Mouse (Mus musculus) neural tube, embryonic 14.5 days (tissue): Measurements from ENCODE around the gene Rpl41. TPM values are rescaled to one million over a fixed set of nuclear protein-coding genes. Genes with fewer than 3 reads are reported as not detected.
A peak's percentile ranks its signal among the peaks of the same experiment; 100 is the strongest.

Experiments
- ATAC-seq: fragments of 200-750 bp; cut with Nextera tagmentation; 2 replicates; pipeline ENCODE4 v1.8.0; 2017; ENCODE audit warnings: low read depth, mild to moderate bottlenecking, moderate TSS enrichment, moderate library complexity
- H3K27ac ChIP-seq: fragments of 300-500 bp; sonication (generic); 2 replicates; pipeline ENCODE4 v1.5.1; 2014; ENCODE audit warnings: low read depth, mild to moderate bottlenecking, control low read depth, low read length, moderate library complexity, mixed read lengths
- H3K27me3 ChIP-seq: fragments of 300-500 bp; sonication (generic); 2 replicates; pipeline ENCODE4 v1.6.1; 2014; ENCODE audit warnings: low read length; ENCODE audit not compliant: control insufficient read depth, insufficient read depth
- H3K36me3 ChIP-seq: fragments of 300-500 bp; sonication (generic); 2 replicates; pipeline ENCODE4 v1.6.1; 2014; ENCODE audit warnings: low read length, mixed read lengths; ENCODE audit not compliant: control insufficient read depth, insufficient read depth
- H3K4me1 ChIP-seq: fragments of 300-500 bp; sonication (generic); 2 replicates; pipeline ENCODE4 v1.6.1; 2014; ENCODE audit warnings: low read length; ENCODE audit not compliant: control insufficient read depth, insufficient read depth
- H3K4me2 ChIP-seq: fragments of 300-500 bp; sonication (generic); 2 replicates; pipeline ENCODE4 v1.6.1; 2014; ENCODE audit warnings: mild to moderate bottlenecking, low read depth, low read length, control low read depth
- H3K4me3 ChIP-seq: fragments of 300-500 bp; sonication (generic); 2 replicates; pipeline ENCODE4 v1.5.1; 2014; ENCODE audit warnings: low read depth, low read length, control low read depth, mixed read lengths
- H3K9ac ChIP-seq: fragments of 300-500 bp; sonication (generic); replicated peaks from 2 replicates; pipeline ENCODE4 v1.6.1; 2014; ENCODE audit warnings: low read depth, mild to moderate bottlenecking, control low read depth, low read length, mixed read lengths
- H3K9me3 ChIP-seq: fragments of 300-500 bp; sonication (generic); 2 replicates; pipeline ENCODE4 v1.6.1; 2016; ENCODE audit warnings: low read length; ENCODE audit not compliant: control insufficient read depth
- WGBS: fragments of 180-500 bp; shearing (Covaris S2); extraction: QIAGEN DNeasy Blood & Tissue Kit; methylation state at CpG from one replicate; pipeline ENCODE4 v1.1.7; 2014; 5-methylcytosine and 5-hydroxymethylcytosine counted together
- polyA plus RNA-seq: library from polyadenylated mRNA; unstranded; fragments of >200 nt; fragmentation: Nextera tagmentation; extraction: Ambion mirVana; gene quantifications from 2 replicates; pipeline ENCODE4 v1.2.1, GENCODE M21; 2014

Rpl41 gene
- polyA plus RNA-seq, 1 experiment from 2014 or later, result 2,479 TPM

GRCm38 (mm10) chr10:128538340-128538870, 10.7 kb downstream of the Rpl41 start:
- no peak for ATAC-seq
- no peak overlapping the region for H3K9ac ChIP-seq
- 100% methylated on average over 1 of the region's 1 CpGs for WGBS
- no peak overlapping the region for H3K4me3 ChIP-seq
- no peak overlapping the region for H3K27ac ChIP-seq
- H3K36me3 ChIP-seq, result 0 out of 2 replicates have a peak, but pooled peaks cover 14% of the 10 kb centered on the region
- no peaks in the 10 kb centered on the region for H3K4me1 ChIP-seq
- H3K27me3 ChIP-seq, result no peaks in the 10 kb centered on the region
- no peaks in the 10 kb centered on the region for H3K9me3 ChIP-seq
- H3K4me2 ChIP-seq, result no peak overlapping the region

- Histone ChIP-seq H3K27me3 (no peaks in the 10 kb centered on the region), H3K4me3 (no peak overlapping the region), H3K27ac (no peak overlapping the region), H3K36me3 (no peaks in the 10 kb centered on the region), H3K4me2 (peak overlapping the region; percentile 32; the same call in 1 of the 2 replicates), H3K9ac (no peak overlapping the region), H3K4me1 (no peaks in the 10 kb centered on the region), H3K9me3 (no peaks in the 10 kb centered on the region)
- ATAC-seq, result peak; percentile 94
- 16% methylated on average over 18 of the region's 18 CpGs for WGBS
Observed at GRCm38 (mm10) chr10:128536266-128536940, 12.7 kb downstream of the Rpl41 start.

GRCm38 (mm10) chr10:128535624-128536265, 13.4 kb downstream of the Rpl41 start:
- H3K4me1 ChIP-seq, result no peaks in the 10 kb centered on the region
- no peak overlapping the region for H3K4me3 ChIP-seq
- WGBS, result 73% methylated on average over 4 of the region's 4 CpGs
- peak overlapping the region; percentile 32; the same call in 1 of the 2 replicates for H3K4me2 ChIP-seq
- no peak for ATAC-seq
- no peaks in the 10 kb centered on the region for H3K36me3 ChIP-seq
- H3K9me3 ChIP-seq, result no peaks in the 10 kb centered on the region
- no peak overlapping the region for H3K27ac ChIP-seq
- H3K9ac ChIP-seq, result no peak overlapping the region
- no peaks in the 10 kb centered on the region for H3K27me3 ChIP-seq

- no peaks in the 10 kb centered on the region for H3K9me3 ChIP-seq
- no peaks in the 10 kb centered on the region for H3K4me1 ChIP-seq
- WGBS, result 86% methylated on average over 2 of the region's 2 CpGs
- no peak overlapping the region for H3K27ac ChIP-seq
- H3K4me3 ChIP-seq, result no peak overlapping the region
- no peak overlapping the region for H3K4me2 ChIP-seq
- no peaks in the 10 kb centered on the region for H3K36me3 ChIP-seq
- no peaks in the 10 kb centered on the region for H3K27me3 ChIP-seq
- H3K9ac ChIP-seq, result no peak overlapping the region
- no peak for ATAC-seq
Observed at GRCm38 (mm10) chr10:128535206-128535605, 13.9 kb downstream of the Rpl41 start.

GRCm38 (mm10) chr10:128526366-128527356, 22.4 kb downstream of the Rpl41 start:
- no peak overlapping the region for H3K27ac ChIP-seq

GRCm38 (mm10) chr10:128525671-128526308, 23.3 kb downstream of the Rpl41 start, which contains the start of gene Esyt1:
Gene Esyt1, minus strand, starts transcription at chr10:128525871.
- no peaks in the 10 kb centered on the region for H3K36me3 ChIP-seq
- no peaks in the 10 kb centered on the region for H3K9me3 ChIP-seq
- H3K4me3 ChIP-seq, result peak within 1 kb of the TSS; percentile 65
- H3K4me1 ChIP-seq, result peaks cover 7% of the 10 kb centered on the region; the same call in 1 of the 2 replicates
- ATAC-seq, result peak; percentile 96
- under 1% methylated on average over 36 of the region's 37 CpGs for WGBS
- peak within 1 kb of the TSS; percentile 99 for H3K4me2 ChIP-seq
- H3K9ac ChIP-seq, result peak within 1 kb of the TSS; percentile 62
- peak within 1 kb of the TSS; percentile 60 for H3K27ac ChIP-seq
- H3K27me3 ChIP-seq, result no peaks in the 10 kb centered on the region

More at GRCm38 (mm10) chr10:128526366-128527356, 22.4 kb downstream of the Rpl41 start:
- H3K4me2 ChIP-seq, result peak overlapping the region; percentile 99
- 31% methylated on average over 28 of the region's 28 CpGs for WGBS
- H3K9ac ChIP-seq, result no peak overlapping the region
- peaks cover 7% of the 10 kb centered on the region; the same call in 1 of the 2 replicates for H3K4me1 ChIP-seq
- no peaks in the 10 kb centered on the region for H3K36me3 ChIP-seq
- no peak for ATAC-seq
- H3K27me3 ChIP-seq, result no peaks in the 10 kb centered on the region
- peak overlapping the region; percentile 65 for H3K4me3 ChIP-seq
- no peaks in the 10 kb centered on the region for H3K9me3 ChIP-seq

- peak; percentile 41 for ATAC-seq
- Histone ChIP-seq H3K9ac (peak overlapping the region; percentile 62), H3K4me3 (peak overlapping the region; percentile 65), H3K27ac (peak overlapping the region; percentile 60), H3K27me3 (no peaks in the 10 kb centered on the region), H3K9me3 (no peaks in the 10 kb centered on the region), H3K4me1 (peaks cover 7% of the 10 kb centered on the region; the same call in 1 of the 2 replicates), H3K36me3 (no peaks in the 10 kb centered on the region), H3K4me2 (peak overlapping the region; percentile 99)
- WGBS, result under 1% methylated on average over 56 of the region's 58 CpGs
Observed at GRCm38 (mm10) chr10:128524732-128525662, 24.1 kb downstream of the Rpl41 start.
